Mouse (Mus musculus): ENCODE results near the gene Ypel4. TPM values are rescaled to one million over a fixed set of nuclear protein-coding genes. Genes with fewer than 3 reads are reported as not detected.
"Not testable (repeated sequence)": the region's sequence is repeated elsewhere in the genome, so short reads cannot be mapped to it uniquely, and the experiment has no call there.

The Ypel4 gene
- polyA plus RNA-seq, 1 experiment from 2014 or later, result 16.2 TPM

- H3K36me3 ChIP-seq, result no peaks in the 10 kb centered on the region
- no peaks in the 10 kb centered on the region for H3K27me3 ChIP-seq (replicated peaks)
- peak; percentile 97 for ATAC-seq (ENCODE audit: low FRiP score)
- under 1% methylated on average over 33 of the region's 33 CpGs for WGBS
- H3K4me2 ChIP-seq, result peak overlapping the region; percentile 82
- peak overlapping the region; percentile 97 for H3K27ac ChIP-seq (replicated peaks)
- H3K9me3 ChIP-seq (replicated peaks), result no peaks in the 10 kb centered on the region
- peak overlapping the region; percentile 64 for H3K9ac ChIP-seq (replicated peaks)
- peak overlapping the region; percentile 95 for H3K4me3 ChIP-seq (replicated peaks)
- peaks cover 27% of the 10 kb centered on the region for H3K4me1 ChIP-seq
These were observed 18.1 kb upstream of the Ypel4 start for GRCm38 (mm10) chr2:84715562-84716361.

- no peak for ATAC-seq (ENCODE audit: low FRiP score)
These were observed 17.2 kb upstream of the Ypel4 start for GRCm38 (mm10) chr2:84716423-84717355.

GRCm38 (mm10) chr2:84717357-84717756, 16.5 kb upstream of the Ypel4 start:
- H3K9ac ChIP-seq (replicated peaks), result no peak overlapping the region
- no peak for ATAC-seq (ENCODE audit: low FRiP score)
- H3K27ac ChIP-seq (replicated peaks), result no peak overlapping the region
- no peaks in the 10 kb centered on the region for H3K27me3 ChIP-seq (replicated peaks)
- peaks cover 29% of the 10 kb centered on the region for H3K4me1 ChIP-seq
- no peaks in the 10 kb centered on the region for H3K9me3 ChIP-seq (replicated peaks)
- no peak overlapping the region for H3K4me3 ChIP-seq (replicated peaks)
- 94% methylated on average over 4 of the region's 4 CpGs for WGBS
- H3K4me2 ChIP-seq, result no peak overlapping the region
- H3K36me3 ChIP-seq, result peaks cover 4% of the 10 kb centered on the region; the same call in 1 of the 2 replicates

More at GRCm38 (mm10) chr2:84716423-84717355, 17.2 kb upstream of the Ypel4 start:
- Histone ChIP-seq H3K4me3 (replicated peaks) (peak overlapping the region; percentile 95), H3K27me3 (replicated peaks) (no peaks in the 10 kb centered on the region), H3K9ac (replicated peaks) (peak overlapping the region; percentile 64), H3K4me1 (peaks cover 33% of the 10 kb centered on the region), H3K4me2 (peak overlapping the region; percentile 82), H3K27ac (replicated peaks) (peak overlapping the region; percentile 97), H3K36me3 (peaks cover 3% of the 10 kb centered on the region; the same call in 1 of the 2 replicates), H3K9me3 (replicated peaks) (no peaks in the 10 kb centered on the region)
- 38% methylated on average over 9 of the region's 9 CpGs for WGBS

- no peaks in the 10 kb centered on the region for H3K27me3 ChIP-seq (replicated peaks)
- H3K27ac ChIP-seq (replicated peaks), result no peak overlapping the region
- H3K4me3 ChIP-seq (replicated peaks), result no peak overlapping the region
- ATAC-seq (ENCODE audit: low FRiP score), result no peak
- H3K9me3 ChIP-seq (replicated peaks), result no peaks in the 10 kb centered on the region
- peaks cover 21% of the 10 kb centered on the region for H3K36me3 ChIP-seq
- H3K4me2 ChIP-seq, result no peak overlapping the region
- H3K9ac ChIP-seq (replicated peaks), result no peak overlapping the region
- 93% methylated on average over 2 of the region's 2 CpGs for WGBS
- peaks cover 25% of the 10 kb centered on the region for H3K4me1 ChIP-seq
These were observed 13.1 kb upstream of the Ypel4 start for GRCm38 (mm10) chr2:84720718-84721117.

- Histone ChIP-seq H3K27me3 (replicated peaks) (no peaks in the 10 kb centered on the region), H3K4me1 (peaks cover 29% of the 10 kb centered on the region), H3K4me3 (replicated peaks) (no peak overlapping the region), H3K36me3 (peaks cover 22% of the 10 kb centered on the region), H3K4me2 (no peak overlapping the region), H3K9me3 (replicated peaks) (no peaks in the 10 kb centered on the region), H3K9ac (replicated peaks) (no peak overlapping the region), H3K27ac (replicated peaks) (no peak overlapping the region)
- ATAC-seq (ENCODE audit: low FRiP score), result no peak
- WGBS, result 65% methylated on average over 3 of the region's 3 CpGs
These were observed 12.7 kb upstream of the Ypel4 start for GRCm38 (mm10) chr2:84721182-84721581.

- Histone ChIP-seq H3K4me3 (replicated peaks) (no peak overlapping the region), H3K4me1 (peaks cover 29% of the 10 kb centered on the region), H3K36me3 (peaks cover 22% of the 10 kb centered on the region), H3K9me3 (replicated peaks) (no peaks in the 10 kb centered on the region), H3K9ac (replicated peaks) (no peak overlapping the region), H3K27ac (replicated peaks) (no peak overlapping the region), H3K27me3 (replicated peaks) (no peaks in the 10 kb centered on the region), H3K4me2 (no peak overlapping the region)
- no peak for ATAC-seq (ENCODE audit: low FRiP score)
- 96% methylated on average over 14 of the region's 14 CpGs for WGBS
These were observed 10.0 kb upstream of the Ypel4 start for GRCm38 (mm10) chr2:84723856-84724255.

GRCm38 (mm10) chr2:84725770-84726169, 8.1 kb upstream of the Ypel4 start:
- ATAC-seq (ENCODE audit: low FRiP score), result no peak
- peaks cover 29% of the 10 kb centered on the region for H3K4me1 ChIP-seq
- H3K9ac ChIP-seq (replicated peaks), result no peak overlapping the region
- H3K4me2 ChIP-seq, result peak overlapping the region; percentile 82
- no peak overlapping the region for H3K27ac ChIP-seq (replicated peaks)
- H3K4me3 ChIP-seq (replicated peaks), result peak overlapping the region; percentile 61; the same call in 1 of the 2 replicates
- H3K36me3 ChIP-seq, result peaks cover 22% of the 10 kb centered on the region
- 97% methylated on average over 10 of the region's 10 CpGs for WGBS
- H3K27me3 ChIP-seq (replicated peaks), result no peaks in the 10 kb centered on the region
- no peaks in the 10 kb centered on the region for H3K9me3 ChIP-seq (replicated peaks)

GRCm38 (mm10) chr2:84726716-84727115, 7.1 kb upstream of the Ypel4 start:
- H3K36me3 ChIP-seq, result peaks cover 18% of the 10 kb centered on the region
- WGBS, result 4% methylated on average over 9 of the region's 9 CpGs
- H3K4me2 ChIP-seq, result peak overlapping the region; percentile 82
- peak overlapping the region; percentile 61 for H3K4me3 ChIP-seq (replicated peaks)
- peak overlapping the region; percentile 64; the same call in 1 of the 2 replicates for H3K27ac ChIP-seq (replicated peaks)
- H3K27me3 ChIP-seq (replicated peaks), result no peaks in the 10 kb centered on the region
- H3K9me3 ChIP-seq (replicated peaks), result no peaks in the 10 kb centered on the region
- H3K9ac ChIP-seq (replicated peaks), result peak overlapping the region; percentile 61
- ATAC-seq (ENCODE audit: low FRiP score), result peak; percentile 0; the same call in 1 of the 2 replicates
- peaks cover 24% of the 10 kb centered on the region for H3K4me1 ChIP-seq

- Histone ChIP-seq H3K4me3 (replicated peaks) (peak within 1 kb of the TSS; percentile 61), H3K27me3 (replicated peaks) (no peaks in the 10 kb centered on the region), H3K9ac (replicated peaks) (peak within 1 kb of the TSS; percentile 61), H3K36me3 (peaks cover 17% of the 10 kb centered on the region), H3K9me3 (replicated peaks) (no peaks in the 10 kb centered on the region), H3K4me2 (peak within 1 kb of the TSS; percentile 82), H3K27ac (replicated peaks) (peak within 1 kb of the TSS; percentile 88), H3K4me1 (peaks cover 24% of the 10 kb centered on the region)
- under 1% methylated on average over 39 of the region's 39 CpGs for WGBS
- ATAC-seq (ENCODE audit: low FRiP score), result peak; percentile 95
These were observed 6.5 kb upstream of the Ypel4 start, which contains the start of gene Clp1 for GRCm38 (mm10) chr2:84727172-84727858. Clp1 (minus strand) TSS chr2:84727350.

GRCm38 (mm10) chr2:84728191-84728590, 5.7 kb upstream of the Ypel4 start:
- not testable (repeated sequence) for H3K9me3 ChIP-seq (replicated peaks); H3K4me3 ChIP-seq (replicated peaks); ATAC-seq (ENCODE audit: low FRiP score); H3K27me3 ChIP-seq (replicated peaks); H3K4me2 ChIP-seq; H3K27ac ChIP-seq (replicated peaks); H3K9ac ChIP-seq (replicated peaks)
- Histone ChIP-seq H3K4me1 (peaks cover 26% of the 10 kb centered on the region), H3K36me3 (peaks cover 15% of the 10 kb centered on the region)
- 87% methylated on average over 5 of the region's 5 CpGs for WGBS

GRCm38 (mm10) chr2:84731206-84731605, 2.7 kb upstream of the Ypel4 start:
- Histone ChIP-seq H3K4me3 (replicated peaks) (no peak overlapping the region), H3K27me3 (replicated peaks) (no peaks in the 10 kb centered on the region), H3K9ac (replicated peaks) (no peak overlapping the region), H3K27ac (replicated peaks) (no peak overlapping the region), H3K36me3 (no peaks in the 10 kb centered on the region), H3K9me3 (replicated peaks) (no peaks in the 10 kb centered on the region), H3K4me1 (peaks cover 39% of the 10 kb centered on the region), H3K4me2 (no peak overlapping the region)
- ATAC-seq (ENCODE audit: low FRiP score), result no peak
- 84% methylated on average over 3 of the region's 3 CpGs for whole genome bisulfite sequencing
